Mouse (Mus musculus) C2C12 (cell line): ENCODE results near the gene Bloc1s5.

Experiments
- CEBPB ChIP-seq: IDR thresholded peaks from one replicate; pipeline ENCODE4 v1.6.1; 2011; ENCODE audit warnings: low read depth, mild to moderate bottlenecking, control low read depth, moderate library complexity
- CTCF ChIP-seq: IDR thresholded peaks from one replicate; pipeline ENCODE4 v1.5.1; 2011; ENCODE audit not compliant: control insufficient read depth, insufficient read depth, insufficient read length
- MAX ChIP-seq: IDR thresholded peaks from one replicate; pipeline ENCODE4 v1.6.1; 2011; ENCODE audit warnings: mild to moderate bottlenecking, control low read depth
- MYOD1 ChIP-seq: IDR thresholded peaks from one replicate; pipeline ENCODE4 v1.6.1; 2011; ENCODE audit warnings: low read depth; ENCODE audit not compliant: control insufficient read depth, insufficient read length
- USF1 ChIP-seq: IDR thresholded peaks from one replicate; pipeline ENCODE4 v1.6.1; 2011; ENCODE audit warnings: low read depth, mild to moderate bottlenecking, control low read depth, moderate library complexity

DNA sequence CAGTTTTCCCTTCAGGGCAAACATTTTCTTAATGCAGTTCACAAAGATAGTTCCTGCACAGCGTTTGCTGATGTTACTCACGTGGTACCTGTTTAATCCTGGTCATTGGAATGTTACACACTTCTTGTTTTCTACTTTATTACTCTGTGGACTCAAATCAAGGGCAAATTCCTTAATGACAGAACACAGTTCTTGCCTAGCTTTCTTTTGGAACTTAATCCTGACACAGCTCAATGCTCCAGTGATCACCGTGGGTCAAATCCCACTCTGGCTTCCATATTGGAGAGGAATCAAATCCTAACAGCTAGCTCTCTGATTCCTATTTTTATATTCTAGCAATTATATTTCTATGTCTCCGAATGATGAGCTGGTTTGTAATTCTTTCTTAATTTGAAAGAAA is 38.4 kb downstream of the Bloc1s5 start:
- no peak for TF ChIP-seq CTCF
- TF ChIP-seq MAX: no peak
- TF ChIP-seq CEBPB: no peak
- no peak for TF ChIP-seq MYOD1
- TF ChIP-seq USF1: no peak
